Mouse (Mus musculus): ENCODE data around the gene Pnpla8. TPM values are rescaled to one million over a fixed set of nuclear protein-coding genes. Genes with fewer than 3 reads are reported as not detected.
"Not testable (repeated sequence)": the region's sequence is repeated elsewhere in the genome, so short reads cannot be mapped to it uniquely, and the experiment has no call there.

The Pnpla8 gene
- polyA plus RNA-seq (2012; rRNA removed) = 85.4 and 90.8 TPM in 2 replicates

GRCm38 (mm10) chr12:44221070-44221469 lies at the start of gene Pnpla8:
Gene Pnpla8, plus strand, starts transcription at chr12:44221370.
- H3K27ac ChIP-seq (ENCODE audit: insufficient read depth, low read length); H3K4me1 ChIP-seq (ENCODE audit: control insufficient read depth, insufficient read depth, low read length): not testable (repeated sequence)
- peak within 1 kb of the TSS; percentile 38 for H3K4me3 ChIP-seq (ENCODE audit: insufficient read depth, low read length)

DNA sequence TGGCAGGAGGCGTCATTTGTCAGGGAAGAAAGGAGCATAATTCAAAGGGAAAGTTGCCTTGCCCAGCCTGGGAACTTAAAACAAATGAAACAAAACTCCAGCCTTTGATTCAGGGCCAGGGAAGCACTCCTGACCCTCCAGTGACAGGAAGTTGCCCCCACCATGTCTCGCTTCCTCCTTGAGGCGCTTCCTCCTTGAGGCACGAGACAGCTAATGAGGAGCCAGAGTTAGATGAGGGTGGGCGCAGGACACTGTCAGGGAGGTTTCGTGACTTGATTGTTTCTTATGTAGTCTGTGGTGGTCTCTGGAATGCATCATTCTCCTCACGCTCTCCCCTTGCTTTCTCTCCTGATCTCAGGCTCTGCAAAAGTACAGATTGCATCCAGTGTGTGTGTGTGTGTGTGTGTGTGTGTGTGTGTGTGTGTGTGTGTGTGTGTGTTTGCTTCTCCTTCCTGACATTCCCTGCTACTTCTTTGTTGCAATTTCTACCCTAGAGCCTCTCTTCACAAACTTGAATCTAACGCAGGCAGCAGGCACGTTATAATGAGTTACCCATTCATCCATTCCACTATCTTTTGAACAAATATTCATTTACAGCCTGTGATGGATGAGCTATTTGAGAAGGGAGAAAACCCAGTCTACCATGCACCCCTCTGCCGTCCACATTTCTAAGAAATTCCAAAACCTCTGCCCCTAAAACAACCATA lies 44.7 kb upstream of the Pnpla8 start:
- Histone ChIP-seq H3K27ac (ENCODE audit: insufficient read depth, low read length) (no peak overlapping the region), H3K4me1 (ENCODE audit: control insufficient read depth, insufficient read depth, low read length) (peaks cover 2% of the 10 kb centered on the region; the same call in 1 of the 2 replicates), H3K4me3 (ENCODE audit: insufficient read depth, low read length) (no peak overlapping the region)
- TF ChIP-seq CTCF (IDR thresholded peaks at IDR 0.05; ENCODE audit: extremely low read depth, insufficient read depth, low read length) = no peak
- no peak for TF ChIP-seq POLR2A (IDR thresholded peaks at IDR 0.05; ENCODE audit: extremely low read depth, insufficient read depth, low read length)

DNA sequence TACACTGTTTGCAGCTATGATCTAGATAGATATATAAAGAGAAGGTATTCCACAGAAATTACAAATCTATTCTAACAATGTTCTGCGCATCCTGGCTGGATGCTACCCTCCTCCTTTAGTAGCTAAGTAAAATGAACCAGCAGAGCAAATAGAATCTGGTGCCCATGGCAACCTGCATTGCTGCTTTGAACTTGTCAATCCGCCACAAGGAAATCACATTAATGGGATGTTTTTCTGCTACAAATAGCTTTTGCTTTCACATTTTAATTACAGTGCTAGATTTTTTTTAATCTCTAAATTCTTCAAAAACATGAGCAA lies 44.2 kb upstream of the Pnpla8 start:
- TF ChIP-seq POLR2A (IDR thresholded peaks at IDR 0.05; ENCODE audit: extremely low read depth, insufficient read depth, low read length) = no peak
- TF ChIP-seq CTCF (IDR thresholded peaks at IDR 0.05; ENCODE audit: extremely low read depth, insufficient read depth, low read length) = no peak
- H3K4me1 ChIP-seq (ENCODE audit: control insufficient read depth, insufficient read depth, low read length) = peaks cover 2% of the 10 kb centered on the region; the same call in 1 of the 2 replicates
- no peak overlapping the region for H3K27ac ChIP-seq (ENCODE audit: insufficient read depth, low read length)
- no peak overlapping the region for H3K4me3 ChIP-seq (ENCODE audit: insufficient read depth, low read length)

DNA sequence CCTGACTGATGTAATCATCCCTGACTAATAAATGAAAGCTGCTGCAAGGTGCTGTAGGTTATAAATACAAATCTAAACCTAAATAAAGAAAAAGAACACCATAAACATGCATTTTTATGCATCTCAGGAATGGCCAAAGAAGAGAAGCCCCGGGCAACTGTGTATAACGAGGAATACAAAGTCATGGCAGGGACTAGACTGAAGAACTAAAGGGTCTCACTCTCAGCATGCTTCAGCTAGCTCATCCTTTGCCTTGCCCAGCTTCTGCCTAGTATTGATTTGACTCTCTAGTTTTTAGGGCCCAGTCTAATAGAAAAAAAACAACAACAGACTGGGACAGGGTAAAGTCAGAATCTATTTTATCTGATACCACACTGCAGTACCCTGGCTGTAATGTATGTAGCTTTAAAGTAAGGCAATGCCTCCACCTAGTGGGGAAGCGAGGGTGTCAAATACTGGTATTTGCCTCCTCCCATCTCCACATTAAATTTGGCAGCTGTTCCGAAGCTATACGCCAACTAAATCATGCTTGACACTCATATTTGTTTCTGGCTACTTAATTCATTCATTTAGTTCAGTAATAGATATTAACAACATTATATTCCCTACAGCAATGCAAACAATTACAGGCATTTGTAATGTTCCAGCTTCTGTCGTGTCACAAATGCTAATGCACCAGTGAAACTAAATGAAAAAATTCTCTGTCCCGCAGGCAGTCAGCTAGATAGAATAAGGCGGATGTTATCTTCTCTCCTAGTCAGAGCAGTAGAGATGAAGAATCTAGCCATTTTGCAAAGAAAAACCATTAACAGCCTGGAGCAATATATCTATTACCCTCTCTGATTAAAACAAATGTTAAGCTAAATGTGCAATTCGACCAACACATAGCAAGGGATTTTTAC lies 39.8 kb upstream of the Pnpla8 start:
- TF ChIP-seq CTCF (IDR thresholded peaks at IDR 0.05; ENCODE audit: extremely low read depth, insufficient read depth, low read length) = peak; percentile 75
- no peak for TF ChIP-seq POLR2A (IDR thresholded peaks at IDR 0.05; ENCODE audit: extremely low read depth, insufficient read depth, low read length)
- Histone ChIP-seq H3K27ac (ENCODE audit: insufficient read depth, low read length) (no peak overlapping the region), H3K4me3 (ENCODE audit: insufficient read depth, low read length) (no peak overlapping the region)

GRCm38 (mm10) chr12:44197873-44198525 lies 23.2 kb upstream of the Pnpla8 start:
- H3K27ac ChIP-seq (ENCODE audit: insufficient read depth, low read length) = no peak overlapping the region
- H3K4me1 ChIP-seq (ENCODE audit: control insufficient read depth, insufficient read depth, low read length) = no peaks in the 10 kb centered on the region
- H3K4me3 ChIP-seq (ENCODE audit: insufficient read depth, low read length) = no peak overlapping the region
- no peak for TF ChIP-seq POLR2A (IDR thresholded peaks at IDR 0.05; ENCODE audit: extremely low read depth, insufficient read depth, low read length)
- no peak for TF ChIP-seq CTCF (IDR thresholded peaks at IDR 0.05; ENCODE audit: extremely low read depth, insufficient read depth, low read length)

More for the DNA sequence above, 39.8 kb upstream of the Pnpla8 start:
- peaks cover under 1% of the 10 kb centered on the region; the same call in 1 of the 2 replicates for H3K4me1 ChIP-seq (ENCODE audit: control insufficient read depth, insufficient read depth, low read length)

GRCm38 (mm10) chr12:44209141-44209823 lies 11.9 kb upstream of the Pnpla8 start:
- peak overlapping the region; percentile 41 for H3K27ac ChIP-seq (ENCODE audit: insufficient read depth, low read length)
- TF ChIP-seq POLR2A (IDR thresholded peaks at IDR 0.05; ENCODE audit: extremely low read depth, insufficient read depth, low read length) (no peak), CTCF (IDR thresholded peaks at IDR 0.05; ENCODE audit: extremely low read depth, insufficient read depth, low read length) (no peak)
- H3K4me3 ChIP-seq (ENCODE audit: insufficient read depth, low read length) = peak overlapping the region; percentile 59
- H3K4me1 ChIP-seq (ENCODE audit: control insufficient read depth, insufficient read depth, low read length) = no peaks in the 10 kb centered on the region

GRCm38 (mm10) chr12:44209824-44210752 lies 11.1 kb upstream of the Pnpla8 start, which contains the start of gene Dnajb9:
Gene Dnajb9, minus strand, starts transcription at chr12:44210326.
- H3K27ac ChIP-seq (ENCODE audit: insufficient read depth, low read length) = peak within 1 kb of the TSS; percentile 41
- TF ChIP-seq POLR2A (IDR thresholded peaks at IDR 0.05; ENCODE audit: extremely low read depth, insufficient read depth, low read length) (peak; percentile 98), CTCF (IDR thresholded peaks at IDR 0.05; ENCODE audit: extremely low read depth, insufficient read depth, low read length) (peak; percentile 45)
- H3K4me1 ChIP-seq (ENCODE audit: control insufficient read depth, insufficient read depth, low read length) = no peaks in the 10 kb centered on the region
- peak within 1 kb of the TSS; percentile 59 for H3K4me3 ChIP-seq (ENCODE audit: insufficient read depth, low read length)

DNA sequence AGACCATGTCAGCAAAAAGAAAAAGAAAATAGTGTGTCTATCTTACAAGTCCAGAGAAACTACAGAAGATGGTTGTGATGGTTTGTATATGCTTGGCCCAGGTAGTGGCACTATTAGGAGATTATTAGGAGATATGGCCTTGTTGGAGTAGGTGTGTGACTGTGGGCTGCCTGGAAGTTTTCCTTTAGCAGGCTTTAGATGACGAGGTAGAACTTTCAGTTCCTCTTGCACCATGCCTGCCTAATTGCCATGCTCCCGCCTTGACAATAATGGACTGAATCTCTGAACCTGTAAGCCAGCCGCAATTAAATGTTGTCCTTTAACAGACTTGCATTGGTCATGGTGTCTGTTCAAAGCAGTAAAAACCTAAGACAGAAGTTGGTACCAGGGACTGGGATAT lies 9.6 kb upstream of the Pnpla8 start:
- TF ChIP-seq CTCF (IDR thresholded peaks at IDR 0.05; ENCODE audit: extremely low read depth, insufficient read depth, low read length) (no peak), POLR2A (IDR thresholded peaks at IDR 0.05; ENCODE audit: extremely low read depth, insufficient read depth, low read length) (no peak)
- H3K4me1 ChIP-seq (ENCODE audit: control insufficient read depth, insufficient read depth, low read length) = no peaks in the 10 kb centered on the region
- H3K27ac ChIP-seq (ENCODE audit: insufficient read depth, low read length) = no peak overlapping the region
- no peak overlapping the region for H3K4me3 ChIP-seq (ENCODE audit: insufficient read depth, low read length)

All from cortical plate, adult 2 months (tissue).